ENCODE assay signal across 7 mouse cellular contexts in genomic region chr2:153425998-153426670, GRCm38 (mm10).
DNase-seq lines count a peak whose midpoint lies in the region; ATAC-seq and TF ChIP-seq lines count a peak whose summit lies in the region.

No protein-coding gene starts in this region.

- no peak overlapping the region for H3K4me2 ChIP-seq in liver, embryonic 12.5 days
- H3K4me2 ChIP-seq in stomach, postnatal 0 days (replicated peaks; ENCODE audit: low read depth), result no peak overlapping the region

- H3K4me1 ChIP-seq in hindbrain, embryonic 10.5 days (replicated peaks), result peaks cover 73% of the 10 kb centered on the region
- H3K4me1 ChIP-seq in liver, embryonic 12.5 days, result peaks cover 82% of the 10 kb centered on the region
- H3K4me1 ChIP-seq in stomach, postnatal 0 days (replicated peaks; ENCODE audit: control insufficient read depth, insufficient read depth), result peaks cover 3% of the 10 kb centered on the region; the same call in 1 of the 2 replicates

- TF ChIP-seq EP300 in stomach, postnatal 0 days (optimal IDR thresholded peaks at IDR 0.05), result no peak

- DNase-seq in retina, postnatal 1 day, result peak; percentile 76
- no peak for DNase-seq in retina, embryonic 14.5 days (ENCODE audit: low spot score)
- DNase-seq in hindbrain, embryonic 10.5 days (ENCODE audit: low spot score), result peak; percentile 64
- peak; percentile 38 for DNase-seq in stomach, postnatal 0 days (ENCODE audit: low spot score)
- no peak for DNase-seq in adrenal gland, adult 2 months
- DNase-seq in ovary, postnatal 14 days (ENCODE audit: low spot score), result no peak

- peak overlapping the region; percentile 89 for H3K27ac ChIP-seq in hindbrain, embryonic 10.5 days
- H3K27ac ChIP-seq in liver, embryonic 12.5 days, result peak overlapping the region; percentile 56; the same call in 1 of the 2 replicates
- H3K27ac ChIP-seq in stomach, postnatal 0 days (replicated peaks), result peak overlapping the region; percentile 78

- H3K4me3 ChIP-seq in hindbrain, embryonic 10.5 days, result peak overlapping the region; percentile 25
- H3K4me3 ChIP-seq in liver, embryonic 12.5 days, result no peak overlapping the region
- no peak overlapping the region for H3K4me3 ChIP-seq in stomach, postnatal 0 days (ENCODE audit: low read depth, low read length)

- H3K9ac ChIP-seq in liver, embryonic 12.5 days, result no peak overlapping the region
- H3K9ac ChIP-seq in stomach, postnatal 0 days (ENCODE audit: low read length), result no peak overlapping the region

- no peaks in the 10 kb centered on the region for H3K27me3 ChIP-seq in hindbrain, embryonic 10.5 days (ENCODE audit: insufficient read depth, poor library complexity, severe bottlenecking)
- H3K27me3 ChIP-seq in liver, embryonic 12.5 days (replicated peaks), result no peaks in the 10 kb centered on the region
- H3K27me3 ChIP-seq in stomach, postnatal 0 days (ENCODE audit: control insufficient read depth, insufficient read depth, low read length), result no peaks in the 10 kb centered on the region

- H3K9me3 ChIP-seq in hindbrain, embryonic 10.5 days, result no peaks in the 10 kb centered on the region
- H3K9me3 ChIP-seq in liver, embryonic 12.5 days (replicated peaks), result no peaks in the 10 kb centered on the region
- H3K9me3 ChIP-seq in stomach, postnatal 0 days (ENCODE audit: control insufficient read depth, low read length), result no peaks in the 10 kb centered on the region

- 28% methylated on average over 9 of the region's 9 CpGs for WGBS in hindbrain, embryonic 10.5 days
- WGBS in liver, embryonic 12.5 days (ENCODE audit: insufficient replicate concordance), result 82% methylated on average over 9 of the region's 9 CpGs
- WGBS in stomach, postnatal 0 days, result 42% methylated on average over 9 of the region's 9 CpGs

- peaks cover 48% of the 10 kb centered on the region for H3K36me3 ChIP-seq in hindbrain, embryonic 10.5 days
- peaks cover 84% of the 10 kb centered on the region for H3K36me3 ChIP-seq in liver, embryonic 12.5 days
- H3K36me3 ChIP-seq in stomach, postnatal 0 days (ENCODE audit: control insufficient read depth, insufficient read depth, low read length), result no peaks in the 10 kb centered on the region; the same call in none of the 2 replicates

- TF ChIP-seq CTCF in stomach, postnatal 0 days (IDR thresholded peaks at IDR 0.05; ENCODE audit: low read depth), result no peak

- ATAC-seq in liver, embryonic 12.5 days, result no peak
- no peak; the same call in 1 of the 2 replicates for ATAC-seq in stomach, postnatal 0 days (ENCODE audit: low FRiP score, low TSS enrichment)

Comparison
In these comparisons a context has a peak if more than half of its experiments do, and no peak if none do; other contexts are left out.
1. DNase-seq: peak in retina, postnatal 1 day (single experiment), hindbrain, embryonic 10.5 days (single experiment) and stomach, postnatal 0 days (single experiment); none in retina, embryonic 14.5 days (single experiment), adrenal gland, adult 2 months (single experiment) and ovary, postnatal 14 days (single experiment).
2. Peak in every context shown above with its lines, with median percentiles within 50 percentile points of each other: H3K27ac ChIP-seq.